Mouse (Mus musculus): Measurements from ENCODE around the gene Sparc.
A peak's percentile ranks its signal among the peaks of the same experiment; 100 is the strongest.

GRCm38 (mm10) chr11:55386424-55387063, 36.4 kb downstream of the Sparc start:
- TF ChIP-seq CTCF (IDR thresholded peaks at IDR 0.05; ENCODE audit: extremely low read depth, insufficient read depth, insufficient read length, insufficient replicate concordance), result peak; percentile 73; the same call in 1 of the 2 replicates
- no peak for TF ChIP-seq POLR2A (IDR thresholded peaks at IDR 0.05; ENCODE audit: low read depth, low read length)
